ENCODE assay signal across 8 mouse cellular contexts in genomic region chr19:10688537-10689352, GRCm38 (mm10). TPM values are rescaled to one million over a fixed set of nuclear protein-coding genes. Genes with fewer than 3 reads are reported as not detected.
DNase-seq lines count a peak whose midpoint lies in the region; ATAC-seq lines count a peak whose summit lies in the region.

TSS of gene Vps37c (plus strand) at chr19:10688735.

- under 1% methylated on average over 74 of the region's 74 CpGs for WGBS in heart, embryonic 13.5 days
- WGBS in liver, embryonic 12.5 days (ENCODE audit: insufficient replicate concordance) = under 1% methylated on average over 70 of the region's 74 CpGs
- under 1% methylated on average over 74 of the region's 74 CpGs for WGBS in stomach, embryonic 15.5 days

- H3K27me3 ChIP-seq in heart, embryonic 13.5 days (replicated peaks) = peaks cover 9% of the 10 kb centered on the region; the same call in 1 of the 2 replicates
- H3K27me3 ChIP-seq in liver, embryonic 12.5 days (replicated peaks) = peaks cover 6% of the 10 kb centered on the region; the same call in 1 of the 2 replicates
- no peaks in the 10 kb centered on the region for H3K27me3 ChIP-seq in stomach, embryonic 15.5 days (replicated peaks)

- no peaks in the 10 kb centered on the region; the same call in 1 of the 2 replicates for H3K36me3 ChIP-seq in heart, embryonic 13.5 days
- H3K36me3 ChIP-seq in liver, embryonic 12.5 days = peaks cover 3% of the 10 kb centered on the region; the same call in 1 of the 2 replicates
- H3K36me3 ChIP-seq in stomach, embryonic 15.5 days = no peaks in the 10 kb centered on the region

- peak within 1 kb of the TSS; percentile 72 for H3K4me2 ChIP-seq in heart, embryonic 13.5 days
- H3K4me2 ChIP-seq in liver, embryonic 12.5 days = peak within 1 kb of the TSS; percentile 82
- H3K4me2 ChIP-seq in stomach, embryonic 15.5 days = peak within 1 kb of the TSS; percentile 70

- peak within 1 kb of the TSS; percentile 91 for H3K9ac ChIP-seq in heart, embryonic 13.5 days
- H3K9ac ChIP-seq in liver, embryonic 12.5 days = peak within 1 kb of the TSS; percentile 88
- peak within 1 kb of the TSS; percentile 73 for H3K9ac ChIP-seq in stomach, embryonic 15.5 days

- H3K4me3 ChIP-seq in heart, embryonic 13.5 days = peak within 1 kb of the TSS; percentile 86
- peak within 1 kb of the TSS; percentile 79 for H3K4me3 ChIP-seq in liver, embryonic 12.5 days
- H3K4me3 ChIP-seq in stomach, embryonic 15.5 days (replicated peaks) = peak within 1 kb of the TSS; percentile 83

- DNase-seq in CD4-positive helper T cell, adult 2 months (ENCODE audit: low read depth, low spot score) = peak; percentile 88
- peak; percentile 84 for DNase-seq in brain, embryonic 18.5 days (ENCODE audit: low read depth, low spot score)
- DNase-seq in kidney, postnatal 10 days = peak; percentile 97
- peak; percentile 92 for DNase-seq in natural killer cell, adult 2 months (ENCODE audit: low spot score in 2 of 2)

- peak within 1 kb of the TSS; percentile 98 for H3K27ac ChIP-seq in heart, embryonic 13.5 days (replicated peaks)
- H3K27ac ChIP-seq in liver, embryonic 12.5 days = peak within 1 kb of the TSS; percentile 95
- peak within 1 kb of the TSS; percentile 96 for H3K27ac ChIP-seq in stomach, embryonic 15.5 days

- peak; percentile 94 for ATAC-seq in erythroid progenitor cell, adult 5-6 weeks (replicated peaks; ENCODE audit: low FRiP score, poor library complexity, severe bottlenecking)
- ATAC-seq in heart, embryonic 13.5 days (ENCODE audit: extremely low read depth, insufficient number of reproducible peaks, low FRiP score, low TSS enrichment) = peak; percentile 91
- ATAC-seq in liver, embryonic 12.5 days = peak; percentile 90
- peak; percentile 85 for ATAC-seq in stomach, embryonic 15.5 days (ENCODE audit: insufficient read depth, low FRiP score, low read depth)

- H3K9me3 ChIP-seq in heart, embryonic 13.5 days = no peaks in the 10 kb centered on the region
- no peaks in the 10 kb centered on the region for H3K9me3 ChIP-seq in liver, embryonic 12.5 days (replicated peaks)
- H3K9me3 ChIP-seq in stomach, embryonic 15.5 days = no peaks in the 10 kb centered on the region

- peaks cover 42% of the 10 kb centered on the region for H3K4me1 ChIP-seq in heart, embryonic 13.5 days
- H3K4me1 ChIP-seq in liver, embryonic 12.5 days = peaks cover 63% of the 10 kb centered on the region
- peaks cover 32% of the 10 kb centered on the region for H3K4me1 ChIP-seq in stomach, embryonic 15.5 days

RNA-seq across cellular contexts. Expression of gene Vps37c, which starts in this region (rescaled TPM):
- total RNA-seq in erythroid progenitor cell, adult 5-6 weeks (2015; ENCODE audit: low replicate concordance) = 10.8 and 26.0 TPM in 2 replicates
- 3.3 and 6.0 TPM in 2 replicates for total RNA-seq in erythroid progenitor cell, adult 5-6 weeks (2017; ENCODE audit: low replicate concordance)
- polyA plus RNA-seq in heart, embryonic 13.5 days (2015; fragmentation: Nextera tagmentation; extraction: Ambion mirVana) = 28.4 and 30.3 TPM in 2 replicates
- polyA plus RNA-seq in liver, embryonic 12.5 days (2016; fragmentation: Nextera tagmentation; extraction: Ambion mirVana) = 14.5 and 14.8 TPM in 2 replicates
- 34.0 and 40.2 TPM in 2 replicates for polyA plus RNA-seq in stomach, embryonic 15.5 days (2015; fragmentation: Nextera tagmentation; extraction: Ambion mirVana)

Comparison
In these comparisons a context has a peak if more than half of its experiments do, and no peak if none do; other contexts are left out.
1. Peak in every context shown above with its lines: DNase-seq, ATAC-seq, H3K4me3 ChIP-seq and H3K27ac ChIP-seq.